Mouse (Mus musculus) erythroblast, adult 5-6 weeks (primary cell): ENCODE results near the gene Mmadhc. TPM values are rescaled to one million over a fixed set of nuclear protein-coding genes. Genes with fewer than 3 reads are reported as not detected.

Experiments
- ATAC-seq: replicated peaks from 2 replicates; pipeline ENCODE4 v1.8.0; 2016; ENCODE audit warnings: moderate number of reproducible peaks, mild to moderate bottlenecking, moderate TSS enrichment, inconsistent platforms; ENCODE audit not compliant: poor library complexity, low FRiP score, severe bottlenecking
- total RNA-seq, 2 experiments: library from RNA; stranded (forward) in 1 of 2; stranded (reverse) in 1 of 2; fragments of 150-400 nt in 1 of 2; fragments of 200-764, 138-1000 nt in 1 of 2; gene quantifications; 2 replicates each; pipeline versions ENCODE4 v1.2.3 to v1.2.4; 2015 to 2017; ENCODE audit warnings: low replicate concordance in 2 of 2

Gene Mmadhc
- total RNA-seq (2015; ENCODE audit: low replicate concordance) = 50.0 and 59.4 TPM in 2 replicates
- total RNA-seq (2017; ENCODE audit: low replicate concordance) = 35.4 and 44.4 TPM in 2 replicates

- ATAC-seq = peak; percentile 95
Observed at GRCm38 (mm10) chr2:50296109-50296986, at the start of gene Mmadhc. Gene Mmadhc, minus strand, starts transcription at chr2:50296801.

DNA sequence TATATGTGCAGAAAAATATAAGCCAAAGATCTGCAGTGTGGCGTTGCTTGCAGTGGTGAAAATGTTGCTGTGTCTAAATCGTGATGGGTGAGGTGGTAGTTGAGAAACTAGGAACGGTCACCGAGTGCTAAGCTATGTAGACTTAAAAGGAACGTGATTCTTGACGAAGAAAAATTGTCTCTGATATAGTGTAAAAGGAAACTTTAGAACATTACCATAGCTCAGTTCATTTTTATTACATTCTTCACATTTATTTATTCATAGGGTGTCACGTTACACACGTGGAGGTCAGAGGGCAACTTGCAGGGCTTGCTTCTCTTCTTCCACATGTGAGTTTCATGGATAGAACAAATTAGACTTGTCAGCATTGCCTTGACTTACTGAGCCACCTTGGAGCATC, 47.0 kb upstream of the Mmadhc start:
- ATAC-seq = no peak

DNA sequence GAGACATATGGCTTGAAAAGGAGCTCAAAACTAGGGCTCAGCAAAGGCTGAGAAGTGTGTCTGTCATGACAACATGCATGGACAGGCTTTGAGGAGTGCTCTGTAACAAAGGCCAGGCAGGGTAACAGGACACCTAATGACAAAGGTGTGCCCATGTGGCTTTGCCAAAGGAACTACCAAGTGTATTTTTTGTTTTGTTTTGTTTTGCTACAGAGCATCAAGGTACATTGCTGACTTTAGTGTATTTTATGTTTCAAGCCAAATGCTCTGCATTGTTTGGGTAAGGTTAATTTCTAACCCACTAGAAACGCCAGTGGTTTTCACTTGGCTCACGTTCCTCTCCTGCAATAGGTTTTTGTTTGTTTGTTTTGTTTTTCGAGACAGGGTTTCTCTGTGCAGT, 42.5 kb upstream of the Mmadhc start:
- ATAC-seq = no peak

DNA sequence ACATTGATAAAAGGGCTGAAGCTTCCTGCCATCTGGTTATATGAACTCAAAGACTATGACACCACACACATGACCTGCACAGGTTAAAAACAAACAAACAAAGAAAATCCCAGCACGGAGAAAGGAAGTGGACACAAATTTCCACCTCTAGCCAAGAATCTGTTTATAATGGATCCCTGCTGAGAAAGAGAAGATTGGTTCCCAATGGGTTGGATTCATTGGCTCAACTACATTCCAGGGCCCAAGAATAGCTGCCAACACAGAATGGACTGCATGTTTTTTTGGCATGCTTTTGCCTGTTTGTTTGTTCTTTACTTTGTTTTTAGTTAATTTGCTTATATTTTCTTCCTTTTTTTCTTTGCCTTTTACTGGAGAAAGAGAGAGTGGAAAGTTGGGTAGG, 41.0 kb upstream of the Mmadhc start:
- no peak for ATAC-seq

DNA sequence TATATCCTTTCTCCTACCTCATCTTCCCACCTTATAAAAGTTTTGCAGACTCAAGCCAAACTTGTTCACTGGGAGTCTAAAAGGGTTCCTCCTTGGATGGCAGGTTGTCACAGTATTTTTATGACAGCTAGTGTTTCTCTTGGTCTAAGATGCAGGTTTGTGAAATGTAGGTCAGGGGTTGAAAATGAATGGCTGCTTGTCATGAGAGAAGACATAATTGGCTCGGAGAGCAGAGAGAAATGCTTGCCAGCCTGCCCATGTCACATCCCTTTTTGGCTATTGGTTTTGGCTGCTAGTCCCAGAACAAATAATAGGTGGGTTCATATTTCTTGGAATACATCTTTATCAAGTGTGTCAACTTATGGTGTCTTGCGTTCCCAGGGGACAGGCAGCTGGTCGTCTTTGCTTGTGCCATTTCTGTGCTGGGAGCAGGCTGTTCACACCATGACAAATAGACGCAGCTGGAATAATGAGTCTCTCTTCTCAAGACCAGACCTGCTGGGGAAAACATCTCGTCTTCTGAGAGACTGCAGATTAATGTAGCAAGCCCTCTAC, 35.2 kb upstream of the Mmadhc start:
- ATAC-seq = no peak

- ATAC-seq = no peak
Observed at GRCm38 (mm10) chr2:50328181-50328580, 31.6 kb upstream of the Mmadhc start.

GRCm38 (mm10) chr2:50324799-50325198, 28.2 kb upstream of the Mmadhc start:
- no peak for ATAC-seq

GRCm38 (mm10) chr2:50306663-50307320, 10.2 kb upstream of the Mmadhc start:
- ATAC-seq = no peak

DNA sequence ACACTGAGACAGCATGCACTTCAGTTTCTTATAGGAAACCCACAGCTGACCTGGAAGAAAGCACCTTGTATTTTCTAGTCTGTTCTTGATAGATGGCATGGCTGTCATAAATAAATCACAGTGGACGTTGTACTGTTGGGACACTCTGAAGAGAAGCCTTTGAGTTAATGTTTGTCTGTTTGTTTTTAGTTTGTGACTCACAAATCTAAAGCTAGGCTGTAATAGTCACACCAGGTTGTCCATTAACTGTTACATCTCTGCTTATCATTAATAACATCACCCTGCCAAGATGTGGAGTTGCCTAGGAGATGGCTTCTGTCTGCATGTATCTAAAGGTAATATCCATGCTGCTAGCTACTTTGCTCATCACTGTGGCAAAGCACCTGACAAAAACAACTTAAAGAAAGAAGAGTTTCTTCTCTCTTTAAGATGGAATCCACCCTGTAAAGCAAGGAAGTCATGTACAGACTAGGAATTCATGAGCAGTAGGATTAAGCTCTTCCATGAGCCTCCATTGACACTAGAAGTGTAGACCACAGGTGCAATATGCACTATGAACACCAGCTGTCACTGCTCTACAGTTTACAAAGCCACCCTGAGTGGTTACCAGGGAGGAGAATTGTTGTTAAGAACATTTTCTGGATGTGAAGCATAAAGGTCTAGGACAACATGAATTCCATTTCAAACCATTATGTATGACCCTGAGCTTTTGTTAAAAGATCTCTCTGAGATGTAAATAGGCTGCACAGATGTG, 8.4 kb upstream of the Mmadhc start:
- no peak for ATAC-seq

GRCm38 (mm10) chr2:50296987-50297350, 368 bp upstream of the Mmadhc start:
- ATAC-seq = peak; percentile 21; the same call in 1 of the 2 replicates

DNA sequence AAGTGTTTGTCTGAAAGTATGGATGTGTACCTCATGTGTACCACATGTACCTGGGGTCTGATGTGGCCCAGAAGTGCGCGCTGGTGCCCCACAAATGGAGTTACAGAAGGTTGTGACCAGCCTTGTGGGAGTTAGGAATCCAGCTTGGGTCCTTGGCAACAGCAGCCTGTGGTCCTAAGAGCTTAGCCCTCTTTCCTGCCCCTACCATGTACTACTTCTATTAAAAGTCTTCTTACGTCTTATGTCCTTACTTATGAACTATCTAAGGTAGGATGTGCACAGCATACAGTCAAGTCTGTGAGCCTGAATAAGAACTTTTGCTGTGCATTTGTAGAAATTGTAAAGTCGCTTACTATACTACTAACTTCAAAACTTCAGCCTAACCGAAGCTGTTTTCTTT, 1.0 kb downstream of the Mmadhc start:
- no peak for ATAC-seq

DNA sequence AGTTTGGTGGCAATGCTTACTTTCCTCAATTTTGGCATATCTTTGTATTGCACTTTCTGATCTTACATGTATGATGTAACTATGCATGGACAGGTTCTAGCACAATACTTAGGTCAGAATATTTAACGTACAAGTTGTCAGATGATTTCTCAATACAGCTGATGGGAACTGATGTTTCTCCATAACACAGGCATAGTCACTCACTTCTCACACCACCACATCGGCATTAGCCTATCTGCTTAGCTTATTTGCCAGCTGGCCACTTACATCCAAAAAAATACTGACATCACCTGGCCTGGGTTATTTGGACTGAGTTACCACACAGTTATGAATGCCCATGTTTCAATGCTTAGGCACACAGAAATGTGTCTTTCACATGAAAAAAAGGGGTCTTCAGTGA, 2.5 kb downstream of the Mmadhc start:
- ATAC-seq = no peak

DNA sequence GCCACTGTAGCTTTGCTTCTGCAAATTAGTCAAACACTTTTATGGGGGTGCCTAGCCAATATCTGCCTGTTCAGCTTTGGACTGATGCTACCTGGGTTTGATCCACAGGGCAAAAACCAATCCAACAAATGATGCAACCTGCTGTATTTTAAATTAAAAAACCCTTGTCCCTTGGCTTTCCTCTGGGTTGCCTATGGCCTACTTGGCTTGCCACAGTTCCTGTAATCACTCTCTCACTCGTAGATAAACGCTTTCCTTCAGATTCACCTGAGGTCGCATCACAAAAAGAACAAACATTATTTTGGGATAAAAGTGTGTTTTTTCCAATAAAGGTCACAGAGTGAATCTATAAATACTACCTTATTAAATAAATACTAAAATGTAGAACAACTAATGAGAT, 3.0 kb downstream of the Mmadhc start:
- ATAC-seq = no peak

- no peak for ATAC-seq
Observed at GRCm38 (mm10) chr2:50291901-50292300, 4.7 kb downstream of the Mmadhc start.

DNA sequence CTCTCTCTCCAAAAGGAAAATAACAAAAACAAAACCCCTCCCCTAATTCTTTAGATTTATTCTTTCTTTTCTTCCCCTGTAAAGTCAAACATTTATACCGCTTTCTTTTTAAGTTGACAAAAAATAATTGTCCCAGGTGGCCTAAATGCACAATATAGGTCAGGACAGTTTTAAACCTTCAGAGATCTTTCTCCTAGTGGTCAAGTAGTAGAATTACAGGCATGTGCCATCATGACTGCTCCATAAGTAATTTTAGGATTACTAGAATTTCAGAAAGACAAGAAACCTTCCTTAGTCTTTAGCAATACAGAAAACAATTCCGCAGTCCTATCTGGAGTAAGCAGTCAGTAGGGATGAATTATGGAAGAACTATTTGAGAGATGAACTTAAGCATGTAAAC, 5.8 kb downstream of the Mmadhc start:
- ATAC-seq = peak; percentile 66; the same call in 1 of the 2 replicates

- ATAC-seq = no peak
Observed at GRCm38 (mm10) chr2:50284781-50285180, 11.8 kb downstream of the Mmadhc start.

GRCm38 (mm10) chr2:50284040-50284439, 12.6 kb downstream of the Mmadhc start:
- no peak for ATAC-seq

DNA sequence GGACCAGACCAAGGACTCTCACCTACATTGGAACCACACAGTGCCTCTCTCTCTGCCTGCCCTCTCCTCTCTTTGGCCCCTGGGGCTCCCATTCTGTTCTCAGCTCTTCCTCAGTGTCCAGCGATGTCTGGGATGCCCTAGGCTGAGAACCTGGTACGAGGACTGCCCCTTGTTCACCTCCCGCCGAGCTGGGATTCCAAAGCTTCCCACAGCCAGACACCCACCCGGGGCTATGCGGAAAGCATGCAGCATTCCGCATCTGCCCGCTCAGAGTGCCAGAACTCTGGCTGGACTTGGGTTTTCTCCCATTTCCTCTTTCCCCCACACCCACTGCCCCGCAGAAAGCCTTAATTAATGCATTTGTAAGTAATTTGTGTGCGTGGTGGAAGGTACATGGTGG, 19.9 kb downstream of the Mmadhc start:
- no peak for ATAC-seq

DNA sequence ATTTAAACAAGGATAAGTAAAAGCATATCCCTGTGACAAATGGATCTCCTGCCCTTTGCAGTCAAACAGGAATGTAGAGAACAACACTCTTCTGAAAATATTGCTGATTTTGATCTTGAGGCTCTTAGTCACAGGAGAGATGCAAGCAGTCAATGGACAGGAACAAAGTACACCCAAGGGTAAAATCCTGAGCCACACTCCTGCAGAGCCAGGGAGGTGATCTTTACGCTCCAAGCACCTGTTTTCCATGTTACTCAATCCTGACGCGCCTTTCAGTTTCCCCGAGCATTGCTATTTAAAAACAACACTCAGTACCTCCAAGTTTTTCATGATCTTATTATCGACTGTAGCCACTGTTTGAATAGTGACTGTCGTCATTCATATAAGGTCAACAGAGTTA, 23.2 kb downstream of the Mmadhc start:
- ATAC-seq = no peak

DNA sequence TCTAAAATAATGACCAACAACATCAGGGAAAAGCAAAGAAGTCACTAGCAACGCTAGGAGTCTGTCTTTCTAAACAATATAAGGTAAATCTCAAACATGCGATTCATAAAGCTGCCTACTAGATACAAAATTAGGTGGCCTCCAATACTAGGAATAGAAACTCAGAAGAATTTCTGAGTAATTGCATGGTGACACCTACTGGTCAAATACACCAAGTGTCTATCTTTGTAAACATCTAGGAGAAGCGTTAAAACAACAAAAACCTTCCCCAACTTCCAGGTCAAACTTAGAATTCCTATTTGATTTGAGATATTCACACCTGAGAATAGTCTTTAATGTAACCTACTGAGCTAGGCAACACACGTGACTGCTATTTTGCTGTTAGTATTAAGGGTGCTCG, 24.4 kb downstream of the Mmadhc start:
- no peak for ATAC-seq
